Mouse (Mus musculus) limb, embryonic 12.5 days (tissue): Measurements from ENCODE around the gene Gm15294. TPM values are rescaled to one million over a fixed set of nuclear protein-coding genes. Genes with fewer than 3 reads are reported as not detected.

Experiments used
- ATAC-seq: fragments of 200-750 bp; cut with Nextera tagmentation; 2 replicates; pipeline ENCODE4 v1.8.0; 2017; ENCODE audit warnings: low read depth, moderate TSS enrichment; ENCODE audit not compliant: insufficient number of reproducible peaks, insufficient read depth, low FRiP score, low TSS enrichment
- H3K27ac ChIP-seq: fragments of 300-500 bp; sonication (generic); 2 replicates; pipeline ENCODE4 v1.5.1; 2016; ENCODE audit warnings: mild to moderate bottlenecking, moderate library complexity
- H3K27me3 ChIP-seq: fragments of 300-500 bp; sonication (generic); 2 replicates; pipeline ENCODE4 v1.6.1; 2016; ENCODE audit warnings: mild to moderate bottlenecking, moderate library complexity
- H3K36me3 ChIP-seq: fragments of 300-500 bp; sonication (generic); 2 replicates; pipeline ENCODE4 v1.6.1; 2016; ENCODE audit warnings: mild to moderate bottlenecking, moderate library complexity
- H3K4me1 ChIP-seq: fragments of 300-500 bp; sonication (generic); replicated peaks from 2 replicates; pipeline ENCODE4 v1.6.1; 2016
- H3K4me2 ChIP-seq: fragments of 300-500 bp; sonication (generic); 2 replicates; pipeline ENCODE4 v1.6.1; 2016; ENCODE audit warnings: mild to moderate bottlenecking, moderate library complexity
- H3K4me3 ChIP-seq: fragments of 300-500 bp; sonication (generic); replicated peaks from 2 replicates; pipeline ENCODE4 v1.5.1; 2016; ENCODE audit warnings: mild to moderate bottlenecking
- H3K9ac ChIP-seq: fragments of 300-500 bp; sonication (generic); replicated peaks from 2 replicates; pipeline ENCODE4 v1.6.1; 2016; ENCODE audit warnings: mild to moderate bottlenecking, moderate library complexity
- H3K9me3 ChIP-seq: fragments of 300-500 bp; sonication (generic); 2 replicates; pipeline ENCODE4 v1.6.1; 2016; ENCODE audit warnings: mild to moderate bottlenecking, moderate library complexity
- WGBS: fragments of 180-500 bp; shearing (Covaris S2); methylation state at CpG from one replicate; pipeline ENCODE4 v1.1.7; 2016; 5-methylcytosine and 5-hydroxymethylcytosine counted together
- polyA plus RNA-seq: library from polyadenylated mRNA; unstranded; fragments of >200 nt; fragmentation: Nextera tagmentation; extraction: Ambion mirVana; gene quantifications from 2 replicates; pipeline ENCODE4 v1.2.1, GENCODE M21; 2016

The Gm15294 gene
- not detected in 2 replicates for polyA plus RNA-seq

- ATAC-seq, result no peak
- no peak within 1 kb of the TSS for H3K4me2 ChIP-seq
- H3K9me3 ChIP-seq, result no peaks in the 10 kb centered on the region
- no peaks in the 10 kb centered on the region for H3K4me1 ChIP-seq
- H3K36me3 ChIP-seq, result no peaks in the 10 kb centered on the region
- H3K27ac ChIP-seq, result no peak within 1 kb of the TSS
- no peak within 1 kb of the TSS for H3K4me3 ChIP-seq
- H3K27me3 ChIP-seq, result no peaks in the 10 kb centered on the region
- no peak within 1 kb of the TSS for H3K9ac ChIP-seq
- 92% methylated on average over 4 of the region's 4 CpGs for WGBS
Measured at GRCm38 (mm10) chrX:141875135-141875534, at the start of gene Gm15294. Gm15294 (minus strand) TSS chrX:141875235.

- no peak overlapping the region for H3K9ac ChIP-seq
- no peaks in the 10 kb centered on the region for H3K9me3 ChIP-seq
- H3K4me2 ChIP-seq, result no peak overlapping the region
- no peaks in the 10 kb centered on the region for H3K4me1 ChIP-seq
- ATAC-seq, result no peak
- 65% methylated on average over 4 of the region's 4 CpGs for WGBS
- H3K27ac ChIP-seq, result no peak overlapping the region
- no peaks in the 10 kb centered on the region for H3K36me3 ChIP-seq
- H3K4me3 ChIP-seq, result no peak overlapping the region
- peaks cover 2% of the 10 kb centered on the region; the same call in 1 of the 2 replicates for H3K27me3 ChIP-seq
Measured at GRCm38 (mm10) chrX:141884336-141885048, 9.5 kb upstream of the Gm15294 start.

- H3K9ac ChIP-seq, result no peak overlapping the region
- H3K4me1 ChIP-seq, result no peaks in the 10 kb centered on the region
- no peak overlapping the region for H3K27ac ChIP-seq
- no peak overlapping the region for H3K4me2 ChIP-seq
- ATAC-seq, result no peak
- 77% methylated on average over 11 of the region's 11 CpGs for WGBS
- no peaks in the 10 kb centered on the region for H3K36me3 ChIP-seq
- H3K27me3 ChIP-seq, result no peaks in the 10 kb centered on the region
- H3K4me3 ChIP-seq, result no peak overlapping the region
- H3K9me3 ChIP-seq, result no peaks in the 10 kb centered on the region
Measured at GRCm38 (mm10) chrX:141874024-141874423, 1.0 kb downstream of the Gm15294 start.

GRCm38 (mm10) chrX:141873597-141873996 lies 1.4 kb downstream of the Gm15294 start:
- no peak overlapping the region for H3K9ac ChIP-seq
- no peak overlapping the region for H3K27ac ChIP-seq
- no peaks in the 10 kb centered on the region for H3K4me1 ChIP-seq
- 77% methylated on average over 3 of the region's 4 CpGs for WGBS
- no peaks in the 10 kb centered on the region for H3K9me3 ChIP-seq
- ATAC-seq, result no peak
- H3K4me2 ChIP-seq, result no peak overlapping the region
- H3K36me3 ChIP-seq, result no peaks in the 10 kb centered on the region
- no peak overlapping the region for H3K4me3 ChIP-seq
- H3K27me3 ChIP-seq, result no peaks in the 10 kb centered on the region

- no peak overlapping the region for H3K9ac ChIP-seq
- H3K27ac ChIP-seq, result no peak overlapping the region
- H3K27me3 ChIP-seq, result peaks cover 12% of the 10 kb centered on the region
- no peak overlapping the region for H3K4me2 ChIP-seq
- WGBS, result 44% methylated on average over 6 of the region's 6 CpGs
- H3K36me3 ChIP-seq, result no peaks in the 10 kb centered on the region
- H3K9me3 ChIP-seq, result no peaks in the 10 kb centered on the region
- no peak for ATAC-seq
- no peaks in the 10 kb centered on the region for H3K4me1 ChIP-seq
- no peak overlapping the region for H3K4me3 ChIP-seq
Measured at GRCm38 (mm10) chrX:141855684-141856396, 19.2 kb downstream of the Gm15294 start.

Other genes starting within 250 kb of the Gm15294 start
- 0.09 and 0.16 TPM in 2 replicates for gene Irs4, start 150.0 kb downstream of the Gm15294 start, polyA plus RNA-seq